Mouse (Mus musculus): Measurements from ENCODE around the gene A2m. TPM values are rescaled to one million over a fixed set of nuclear protein-coding genes. Genes with fewer than 3 reads are reported as not detected.

A2m gene
- polyA plus RNA-seq, 2 experiments = 20.5 to 43.2 TPM

GRCm38 (mm10) chr6:121617476-121617875 is 17.7 kb upstream of the A2m start:
- Histone ChIP-seq H3K9me3 (ENCODE audit: control insufficient read depth, low read length) (no peaks in the 10 kb centered on the region), H3K27ac (no peak overlapping the region), H3K4me1 (replicated peaks; ENCODE audit: control insufficient read depth in 2 of 2, insufficient read depth in 2 of 2, low read length in 1 of 2) (peaks cover 0 to 7% of the 10 kb centered on the region in 2 experiments; a peak in 1 of 4 replicates), H3K4me3 (ENCODE audit: insufficient read depth in 1 of 2, low read depth in 2 of 2, low read length in 2 of 2) (no peak overlapping the region), H3K27me3 (ENCODE audit: control insufficient read depth, insufficient read depth, low read length) (no peaks in the 10 kb centered on the region), H3K9ac (replicated peaks) (no peak overlapping the region), H3K4me2 (ENCODE audit: low read depth) (no peak overlapping the region), H3K36me3 (replicated peaks; ENCODE audit: control insufficient read depth, insufficient read depth, low read depth) (no peaks in the 10 kb centered on the region)
- no peak for DNase-seq (ENCODE audit: low read depth in 3 of 3, low spot score in 3 of 3)
- ATAC-seq (ENCODE audit: insufficient read depth) = no peak
- WGBS (ENCODE audit: insufficient replicate concordance) = 12% methylated on average over 3 of the region's 3 CpGs
- TF ChIP-seq EP300 (IDR thresholded peaks at IDR 0.05; ENCODE audit: low read depth) (no peak), CTCF (IDR thresholded peaks at IDR 0.05; ENCODE audit: low read depth) (no peak)

GRCm38 (mm10) chr6:121622525-121622924 is 12.7 kb upstream of the A2m start:
- peak; percentile 69 for ATAC-seq (ENCODE audit: insufficient read depth)
- no peaks in the 10 kb centered on the region for H3K9me3 ChIP-seq (ENCODE audit: control insufficient read depth, low read length)
- TF ChIP-seq EP300 (IDR thresholded peaks at IDR 0.05; ENCODE audit: low read depth) (no peak), CTCF (IDR thresholded peaks at IDR 0.05; ENCODE audit: low read depth) (no peak)

GRCm38 (mm10) chr6:121634520-121634919 is 656 bp upstream of the A2m start:
- Histone ChIP-seq H3K4me3 (ENCODE audit: insufficient read depth in 1 of 2, low read depth in 2 of 2, low read length in 2 of 2) (no peak overlapping the region), H3K36me3 (replicated peaks; ENCODE audit: control insufficient read depth, insufficient read depth, low read depth) (no peaks in the 10 kb centered on the region), H3K4me1 (replicated peaks; ENCODE audit: control insufficient read depth in 2 of 2, insufficient read depth in 2 of 2, low read length in 1 of 2) (no peaks in the 10 kb centered on the region; a peak in 1 of 4 replicates), H3K9ac (replicated peaks) (no peak overlapping the region), H3K27me3 (ENCODE audit: control insufficient read depth, insufficient read depth, low read length) (no peaks in the 10 kb centered on the region), H3K4me2 (ENCODE audit: low read depth) (no peak overlapping the region), H3K9me3 (ENCODE audit: control insufficient read depth, low read length) (no peaks in the 10 kb centered on the region), H3K27ac (no peak overlapping the region)
- no peak for TF ChIP-seq EP300 (IDR thresholded peaks at IDR 0.05; ENCODE audit: low read depth)
- TF ChIP-seq CTCF (IDR thresholded peaks at IDR 0.05; ENCODE audit: low read depth) = no peak
- ATAC-seq (ENCODE audit: insufficient read depth) (no peak), DNase-seq (ENCODE audit: low read depth in 3 of 3, low spot score in 3 of 3) (no peak)
- WGBS (ENCODE audit: insufficient replicate concordance) = 78% methylated on average over 13 of the region's 13 CpGs

More at GRCm38 (mm10) chr6:121622525-121622924, 12.7 kb upstream of the A2m start:
- Histone ChIP-seq H3K27ac (no peak overlapping the region), H3K9ac (replicated peaks) (no peak overlapping the region), H3K27me3 (ENCODE audit: control insufficient read depth, insufficient read depth, low read length) (no peaks in the 10 kb centered on the region), H3K4me2 (ENCODE audit: low read depth) (no peak overlapping the region), H3K36me3 (replicated peaks; ENCODE audit: control insufficient read depth, insufficient read depth, low read depth) (no peaks in the 10 kb centered on the region), H3K4me1 (replicated peaks; ENCODE audit: control insufficient read depth in 2 of 2, insufficient read depth in 2 of 2, low read length in 1 of 2) (peaks cover 0 to 9% of the 10 kb centered on the region in 2 experiments; a peak in 1 of 4 replicates), H3K4me3 (ENCODE audit: insufficient read depth in 1 of 2, low read depth in 2 of 2, low read length in 2 of 2) (no peak overlapping the region)
- peak in 2 of 3 experiments; percentile 14 to 16 for DNase-seq (ENCODE audit: low read depth in 3 of 3, low spot score in 3 of 3)
- 30% methylated on average over 2 of the region's 2 CpGs for WGBS (ENCODE audit: insufficient replicate concordance)

GRCm38 (mm10) chr6:121635878-121636371 is 749 bp downstream of the A2m start:
- peak overlapping the region; percentile 17 to 34; a peak in 2 of 4 replicates for H3K4me3 ChIP-seq (ENCODE audit: insufficient read depth in 1 of 2, low read depth in 2 of 2, low read length in 2 of 2)
- no peaks in the 10 kb centered on the region for H3K36me3 ChIP-seq (replicated peaks; ENCODE audit: control insufficient read depth, insufficient read depth, low read depth)
- no peaks in the 10 kb centered on the region for H3K27me3 ChIP-seq (ENCODE audit: control insufficient read depth, insufficient read depth, low read length)
- TF ChIP-seq CTCF (IDR thresholded peaks at IDR 0.05; ENCODE audit: low read depth) (no peak), EP300 (IDR thresholded peaks at IDR 0.05; ENCODE audit: low read depth) (no peak)
- no peak for DNase-seq (ENCODE audit: low read depth in 3 of 3, low spot score in 3 of 3)
- no peak overlapping the region for H3K27ac ChIP-seq
- ATAC-seq (ENCODE audit: insufficient read depth) = no peak
- H3K4me1 ChIP-seq (replicated peaks; ENCODE audit: control insufficient read depth in 2 of 2, insufficient read depth in 2 of 2, low read length in 1 of 2) = no peaks in the 10 kb centered on the region; a peak in 1 of 4 replicates
- H3K9ac ChIP-seq (replicated peaks) = no peak overlapping the region
- no peaks in the 10 kb centered on the region for H3K9me3 ChIP-seq (ENCODE audit: control insufficient read depth, low read length)
- H3K4me2 ChIP-seq (ENCODE audit: low read depth) = peak overlapping the region; percentile 28
- WGBS (ENCODE audit: insufficient replicate concordance) = 9% methylated on average over 12 of the region's 12 CpGs

GRCm38 (mm10) chr6:121648499-121648898 is 13.3 kb downstream of the A2m start:
- Histone ChIP-seq H3K27ac (no peak overlapping the region), H3K4me3 (ENCODE audit: insufficient read depth in 1 of 2, low read depth in 2 of 2, low read length in 2 of 2) (no peak overlapping the region), H3K9me3 (ENCODE audit: control insufficient read depth, low read length) (no peaks in the 10 kb centered on the region), H3K9ac (replicated peaks) (no peak overlapping the region), H3K4me1 (replicated peaks; ENCODE audit: control insufficient read depth in 2 of 2, insufficient read depth in 2 of 2, low read length in 1 of 2) (no peaks in the 10 kb centered on the region), H3K4me2 (ENCODE audit: low read depth) (no peak overlapping the region), H3K27me3 (ENCODE audit: control insufficient read depth, insufficient read depth, low read length) (no peaks in the 10 kb centered on the region), H3K36me3 (replicated peaks; ENCODE audit: control insufficient read depth, insufficient read depth, low read depth) (no peaks in the 10 kb centered on the region)
- WGBS (ENCODE audit: insufficient replicate concordance) = 67% methylated on average over 11 of the region's 11 CpGs
- TF ChIP-seq EP300 (IDR thresholded peaks at IDR 0.05; ENCODE audit: low read depth) = no peak
- TF ChIP-seq CTCF (IDR thresholded peaks at IDR 0.05; ENCODE audit: low read depth) = no peak
- DNase-seq (ENCODE audit: low read depth in 3 of 3, low spot score in 3 of 3) (no peak), ATAC-seq (ENCODE audit: insufficient read depth) (no peak)

Other genes starting within 250 kb of the A2m start
- under 0.01 and 0.02 TPM in 2 replicates for gene Iqsec3, start 161.7 kb upstream of the A2m start, polyA plus RNA-seq (2012; rRNA removed)
- not detected in 2 replicates for gene Iqsec3, start 161.7 kb upstream of the A2m start, polyA plus RNA-seq (2014; fragmentation: Nextera tagmentation; extraction: Ambion mirVana)
- not detected in 2 replicates for gene Gm7298, start 97.6 kb downstream of the A2m start, polyA plus RNA-seq (2012; rRNA removed)
- not detected in 2 replicates for gene Gm7298, start 97.6 kb downstream of the A2m start, polyA plus RNA-seq (2014; fragmentation: Nextera tagmentation; extraction: Ambion mirVana)
- gene Mug1, start 203.2 kb downstream of the A2m start, polyA plus RNA-seq (2012; rRNA removed) = 0.01 TPM in 1 of 2 replicates, not detected in the other
- gene Mug1, start 203.2 kb downstream of the A2m start, polyA plus RNA-seq (2014; fragmentation: Nextera tagmentation; extraction: Ambion mirVana) = 0.03 TPM in 1 of 2 replicates, not detected in the other

Data from liver, embryonic 14.5 days (tissue).